Mouse (Mus musculus): ENCODE measurements around the gene Atg7. TPM values are rescaled to one million over a fixed set of nuclear protein-coding genes. Genes with fewer than 3 reads are reported as not detected.

Atg7 gene
- total and polyA plus RNA-seq, 3 experiments, result 11.1 to 15.7 (median 14.8) TPM

DNA sequence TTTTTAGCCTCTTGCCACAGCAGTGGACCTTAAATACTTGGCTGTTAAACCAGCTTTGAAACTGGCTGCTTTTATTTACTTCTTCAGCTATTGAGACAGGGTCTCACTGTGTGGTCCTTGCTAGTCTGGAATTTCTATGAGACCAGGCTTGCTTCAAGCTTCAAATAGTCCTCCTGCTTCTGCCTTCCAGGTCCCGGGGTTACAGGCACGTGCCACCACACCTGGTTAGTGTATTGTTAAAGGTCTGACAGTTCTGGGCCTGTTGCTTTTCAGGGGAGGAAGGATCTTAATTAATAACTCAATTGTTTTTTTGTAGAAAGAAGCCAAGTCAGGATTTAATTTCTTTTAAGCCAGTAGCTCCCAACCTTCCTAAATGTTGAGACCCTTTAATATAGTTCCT is 124.8 kb downstream of the Atg7 start:
- H3K4me1 ChIP-seq (ENCODE audit: control insufficient read depth in 1 of 2, insufficient read depth in 2 of 2), result peaks cover 6 to 18% of the 10 kb centered on the region in 2 experiments
- no peaks in the 10 kb centered on the region for H3K27me3 ChIP-seq (replicated peaks)
- dilution Hi-C loops (cut with MboI; ENCODE audit: extremely low pct_ligation_motif_present, extremely low pct_unique_long_range_greater_than_20kb, low sequenced_read_pairs) (no loop called here), in situ Hi-C loops (cut with MboI; ENCODE audit: low pct_ligation_motif_present, low pct_unique_long_range_greater_than_20kb, low sequenced_read_pairs) (no loop called here)
- no peak for DNase-seq (ENCODE audit: extremely low read depth)
- TF ChIP-seq TBP (conservative IDR thresholded peaks at IDR 0.05; ENCODE audit: low read depth, low read length) (no peak), ETS1 (conservative IDR thresholded peaks at IDR 0.05; ENCODE audit: low read depth, low read length) (no peak), NRF1 (IDR thresholded peaks at IDR 0.05; ENCODE audit: low read depth, low read length) (no peak), POLR2AphosphoS2 (IDR thresholded peaks at IDR 0.05; ENCODE audit: low read depth, low read length) (no peak), USF2 (conservative IDR thresholded peaks at IDR 0.05; ENCODE audit: low read depth, low read length) (no peak), CHD1 (IDR thresholded peaks at IDR 0.05; ENCODE audit: low read depth, low read length) (no peak), MYC (IDR thresholded peaks at IDR 0.05; ENCODE audit: low read depth, low read length) (no peak), HCFC1 (IDR thresholded peaks at IDR 0.05; ENCODE audit: low read depth, low read length) (no peak), MAX (IDR thresholded peaks at IDR 0.05; ENCODE audit: low read length) (no peak)
- no peaks in the 10 kb centered on the region for H3K79me2 ChIP-seq (replicated peaks; ENCODE audit: control insufficient read depth, extremely low read depth, insufficient read depth, poor library complexity, severe bottlenecking)
- H3K4me3 ChIP-seq (replicated peaks in 1 of 3; ENCODE audit: low read depth in 2 of 3, low read length in 2 of 3, poor library complexity in 1 of 3), result no peak overlapping the region
- H3K9me3 ChIP-seq (replicated peaks; ENCODE audit: low read length), result no peaks in the 10 kb centered on the region
- H3K36me3 ChIP-seq (replicated peaks in 1 of 2; ENCODE audit: control insufficient read depth in 1 of 2, insufficient read depth in 1 of 2, low read length in 1 of 2), result peaks cover 0 to 2% of the 10 kb centered on the region in 2 experiments
- H3K4me2 ChIP-seq (ENCODE audit: insufficient read depth, low read depth, poor library complexity, severe bottlenecking), result no peak overlapping the region
- H3K9ac ChIP-seq (ENCODE audit: insufficient read depth, low read depth), result no peak overlapping the region
- no peak overlapping the region for H3K27ac ChIP-seq (ENCODE audit: insufficient read depth, low read depth)

DNA sequence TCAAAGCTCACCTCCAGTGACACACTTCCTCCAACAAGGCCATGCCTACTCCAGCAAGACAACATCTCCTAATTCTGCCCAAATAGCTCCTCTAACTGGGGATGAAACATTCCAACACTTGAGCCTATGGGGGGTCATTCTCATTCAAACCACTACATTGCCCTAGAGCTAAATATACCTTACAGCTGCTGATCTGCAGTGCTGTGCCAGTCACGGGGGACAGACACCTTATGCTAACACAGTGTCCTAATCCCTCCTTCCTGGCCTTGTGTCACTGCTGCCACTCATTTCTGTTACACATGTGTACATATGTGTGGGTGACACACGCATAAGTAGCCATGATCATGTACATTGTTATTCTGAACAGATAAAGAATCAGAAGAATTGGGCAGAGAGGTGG is 127.4 kb downstream of the Atg7 start:
- dilution Hi-C loops (cut with MboI; ENCODE audit: extremely low pct_ligation_motif_present, extremely low pct_unique_long_range_greater_than_20kb, low sequenced_read_pairs) (no loop called here), in situ Hi-C loops (cut with MboI; ENCODE audit: low pct_ligation_motif_present, low pct_unique_long_range_greater_than_20kb, low sequenced_read_pairs) (no loop called here)
- Histone ChIP-seq H3K4me3 (replicated peaks in 1 of 3; ENCODE audit: low read depth in 2 of 3, low read length in 2 of 3, poor library complexity in 1 of 3) (no peak overlapping the region), H3K36me3 (replicated peaks in 1 of 2; ENCODE audit: control insufficient read depth in 1 of 2, insufficient read depth in 1 of 2, low read length in 1 of 2) (peaks cover 0 to 2% of the 10 kb centered on the region in 2 experiments), H3K9me3 (replicated peaks; ENCODE audit: low read length) (no peaks in the 10 kb centered on the region), H3K4me2 (ENCODE audit: insufficient read depth, low read depth, poor library complexity, severe bottlenecking) (no peak overlapping the region), H3K27ac (ENCODE audit: insufficient read depth, low read depth) (no peak overlapping the region), H3K4me1 (ENCODE audit: control insufficient read depth in 1 of 2, insufficient read depth in 2 of 2) (peaks cover 6 to 29% of the 10 kb centered on the region in 2 experiments), H3K9ac (ENCODE audit: insufficient read depth, low read depth) (no peak overlapping the region), H3K79me2 (replicated peaks; ENCODE audit: control insufficient read depth, extremely low read depth, insufficient read depth, poor library complexity, severe bottlenecking) (no peaks in the 10 kb centered on the region), H3K27me3 (replicated peaks) (no peaks in the 10 kb centered on the region)
- no peak for DNase-seq (ENCODE audit: extremely low read depth)
- TF ChIP-seq TBP (conservative IDR thresholded peaks at IDR 0.05; ENCODE audit: low read depth, low read length) (no peak), ETS1 (conservative IDR thresholded peaks at IDR 0.05; ENCODE audit: low read depth, low read length) (no peak), CHD2 (IDR thresholded peaks at IDR 0.05; ENCODE audit: low read length) (no peak), NELFE (IDR thresholded peaks at IDR 0.05; ENCODE audit: low read depth, low read length) (no peak), ZC3H11A (IDR thresholded peaks at IDR 0.05; ENCODE audit: low read depth, low read length) (no peak), NRF1 (IDR thresholded peaks at IDR 0.05; ENCODE audit: low read depth, low read length) (no peak), ZKSCAN1 (IDR thresholded peaks at IDR 0.05; ENCODE audit: borderline replicate concordance, low read depth, low read length) (no peak), ZNF384 (IDR thresholded peaks at IDR 0.05; ENCODE audit: low read depth, low read length) (no peak), IRF4 (IDR thresholded peaks at IDR 0.05; ENCODE audit: low read depth, low read length) (no peak), MAFK (IDR thresholded peaks at IDR 0.05; ENCODE audit: insufficient replicate concordance, low read length) (no peak), HCFC1 (IDR thresholded peaks at IDR 0.05; ENCODE audit: low read depth, low read length) (no peak), JUND (conservative IDR thresholded peaks at IDR 0.05; ENCODE audit: low read depth, low read length) (no peak), MAX (IDR thresholded peaks at IDR 0.05; ENCODE audit: low read length) (no peak), MYC (IDR thresholded peaks at IDR 0.05; ENCODE audit: low read depth, low read length) (no peak), KAT2A (IDR thresholded peaks at IDR 0.05; ENCODE audit: insufficient replicate concordance, low read length) (no peak), UBTF (IDR thresholded peaks at IDR 0.05; ENCODE audit: low read depth, low read length) (no peak), EP300 (IDR thresholded peaks at IDR 0.05; ENCODE audit: low read length) (no peak), MEF2A (IDR thresholded peaks at IDR 0.05; ENCODE audit: borderline replicate concordance, low read depth, low read length) (no peak)
